Mouse (Mus musculus) lung, embryonic 16.5 days (tissue): ENCODE results near the gene Gpr33. TPM values are rescaled to one million over a fixed set of nuclear protein-coding genes. Genes with fewer than 3 reads are reported as not detected.
A peak's percentile ranks its signal among the peaks of the same experiment; 100 is the strongest.

ENCODE experiments used
- ATAC-seq: fragments of 200-750 bp; cut with Nextera tagmentation; 2 replicates; pipeline ENCODE4 v1.8.0; 2017; ENCODE audit warnings: low read depth, mild to moderate bottlenecking, moderate library complexity
- H3K27ac ChIP-seq: fragments of 300-500 bp; sonication (generic); 2 replicates; pipeline ENCODE4 v1.5.1; 2014; ENCODE audit warnings: mild to moderate bottlenecking, control low read depth, low read length
- H3K27me3 ChIP-seq: fragments of 300-500 bp; sonication (generic); 2 replicates; pipeline ENCODE4 v1.6.1; 2014; ENCODE audit warnings: low read depth, low read length, mixed read lengths; ENCODE audit not compliant: control insufficient read depth, insufficient read depth
- H3K36me3 ChIP-seq: fragments of 300-500 bp; sonication (generic); 2 replicates; pipeline ENCODE4 v1.6.1; 2014; ENCODE audit warnings: low read length; ENCODE audit not compliant: control insufficient read depth, insufficient read depth
- H3K4me1 ChIP-seq: fragments of 300-500 bp; sonication (generic); replicated peaks from 2 replicates; pipeline ENCODE4 v1.6.1; 2014; ENCODE audit warnings: low read length, mixed read lengths; ENCODE audit not compliant: control insufficient read depth, insufficient read depth
- H3K4me2 ChIP-seq: fragments of 300-500 bp; sonication (generic); 2 replicates; pipeline ENCODE4 v1.6.1; 2014; ENCODE audit warnings: low read depth, low read length, control low read depth
- H3K4me3 ChIP-seq: fragments of 300-500 bp; sonication (generic); 2 replicates; pipeline ENCODE4 v1.5.1; 2014; ENCODE audit warnings: mild to moderate bottlenecking, low read length, control low read depth
- H3K9ac ChIP-seq: fragments of 300-500 bp; sonication (generic); 2 replicates; pipeline ENCODE4 v1.6.1; 2014; ENCODE audit warnings: low read length, control low read depth
- H3K9me3 ChIP-seq: fragments of 300-500 bp; sonication (generic); 2 replicates; pipeline ENCODE4 v1.6.1; 2016; ENCODE audit warnings: low read length; ENCODE audit not compliant: control insufficient read depth
- WGBS: fragments of 180-500 bp; shearing (Covaris S2); extraction: QIAGEN DNeasy Blood & Tissue Kit; methylation state at CpG from one replicate; pipeline ENCODE4 v1.1.7; 2014; 5-methylcytosine and 5-hydroxymethylcytosine counted together
- polyA plus RNA-seq: library from polyadenylated mRNA; unstranded; fragments of >200 nt; fragmentation: Nextera tagmentation; extraction: Ambion mirVana; gene quantifications from 2 replicates; pipeline ENCODE4 v1.2.1, GENCODE M21; 2015

Gene Gpr33
- not detected in 2 replicates for polyA plus RNA-seq

DNA sequence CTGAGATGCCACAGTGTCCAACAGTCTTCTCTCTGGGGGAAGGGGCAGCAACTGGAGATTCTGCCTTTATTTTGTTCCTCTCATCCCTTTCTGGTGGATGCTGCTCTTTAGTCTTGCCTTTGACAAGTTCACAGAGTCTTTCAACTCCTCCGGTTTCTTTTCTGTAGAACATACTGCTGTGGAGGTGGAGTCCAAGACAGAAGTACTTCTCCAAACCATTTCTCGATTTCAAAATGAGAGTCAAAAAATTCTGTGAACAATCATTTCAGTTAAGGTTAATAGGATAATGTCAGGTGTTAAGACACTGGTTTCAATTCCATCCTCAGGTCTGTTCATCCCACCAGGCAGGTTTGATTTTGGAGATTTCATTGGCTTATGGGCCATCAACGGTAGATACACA lies at the start of gene Gpr33:
Gpr33 (minus strand) TSS at position 101 of the 400 bp plus-strand sequence.
- ATAC-seq = no peak
- Histone ChIP-seq H3K27ac (no peak within 1 kb of the TSS), H3K27me3 (no peaks in the 10 kb centered on the region), H3K4me2 (no peak within 1 kb of the TSS), H3K9ac (no peak within 1 kb of the TSS), H3K4me1 (no peaks in the 10 kb centered on the region), H3K9me3 (no peaks in the 10 kb centered on the region), H3K36me3 (no peaks in the 10 kb centered on the region), H3K4me3 (no peak within 1 kb of the TSS)
- WGBS = 87% methylated on average over 3 of the region's 3 CpGs

DNA sequence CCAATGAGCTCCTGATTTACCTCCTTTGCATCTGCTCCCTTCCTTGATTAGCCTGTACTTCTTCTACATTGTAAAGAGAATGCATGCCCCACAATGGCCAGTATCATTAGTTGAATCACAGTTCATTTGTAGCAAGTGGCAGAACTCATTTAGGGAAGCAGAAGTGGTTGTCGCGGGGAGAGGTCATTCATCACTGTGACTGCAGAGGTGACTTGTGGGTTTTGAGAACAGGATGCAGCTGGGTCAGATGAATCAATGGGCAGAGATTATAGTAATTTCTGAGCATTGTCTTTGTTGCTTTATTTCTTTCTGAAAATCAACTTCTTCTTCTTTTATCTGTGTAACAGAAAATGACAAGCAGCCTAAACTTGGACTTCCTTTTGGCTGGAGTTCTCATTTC lies 21.5 kb upstream of the Gpr33 start:
- WGBS = 35% methylated on average over 2 of the region's 2 CpGs
- no peak for ATAC-seq

DNA sequence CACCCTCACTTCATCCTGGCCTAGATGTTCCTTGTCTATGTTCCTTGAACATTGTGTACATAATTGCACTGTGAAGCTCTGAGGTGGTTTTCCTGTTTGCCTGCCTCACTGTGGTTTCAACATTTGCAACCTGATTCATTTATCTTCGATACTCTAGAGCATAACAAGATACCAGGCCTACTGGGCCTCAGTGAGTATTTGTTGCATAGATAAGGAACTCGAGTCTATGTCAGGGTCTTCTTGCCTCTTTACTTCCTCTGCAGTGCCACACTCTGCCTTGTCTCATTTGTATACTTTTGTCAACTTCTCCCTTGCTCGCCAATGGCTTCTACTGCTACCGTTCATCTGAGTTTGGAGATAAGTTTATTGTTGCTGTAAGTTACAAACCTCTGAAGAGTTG lies 18.5 kb upstream of the Gpr33 start:
- H3K27ac ChIP-seq = no peak overlapping the region
- H3K36me3 ChIP-seq = no peaks in the 10 kb centered on the region
- no peak overlapping the region for H3K9ac ChIP-seq
- ATAC-seq = no peak
- H3K9me3 ChIP-seq = no peaks in the 10 kb centered on the region; the same call in 1 of the 2 replicates
- H3K4me3 ChIP-seq = no peak overlapping the region
- H3K4me2 ChIP-seq = no peak overlapping the region
- 67% methylated on average over 4 of the region's 4 CpGs for WGBS
- H3K4me1 ChIP-seq = no peaks in the 10 kb centered on the region
- H3K27me3 ChIP-seq = no peaks in the 10 kb centered on the region

More for the DNA sequence above, 21.5 kb upstream of the Gpr33 start:
- Histone ChIP-seq H3K4me1 (no peaks in the 10 kb centered on the region), H3K27me3 (no peaks in the 10 kb centered on the region), H3K36me3 (no peaks in the 10 kb centered on the region), H3K4me3 (no peak overlapping the region), H3K4me2 (no peak overlapping the region), H3K27ac (no peak overlapping the region), H3K9ac (no peak overlapping the region), H3K9me3 (no peaks in the 10 kb centered on the region)

DNA sequence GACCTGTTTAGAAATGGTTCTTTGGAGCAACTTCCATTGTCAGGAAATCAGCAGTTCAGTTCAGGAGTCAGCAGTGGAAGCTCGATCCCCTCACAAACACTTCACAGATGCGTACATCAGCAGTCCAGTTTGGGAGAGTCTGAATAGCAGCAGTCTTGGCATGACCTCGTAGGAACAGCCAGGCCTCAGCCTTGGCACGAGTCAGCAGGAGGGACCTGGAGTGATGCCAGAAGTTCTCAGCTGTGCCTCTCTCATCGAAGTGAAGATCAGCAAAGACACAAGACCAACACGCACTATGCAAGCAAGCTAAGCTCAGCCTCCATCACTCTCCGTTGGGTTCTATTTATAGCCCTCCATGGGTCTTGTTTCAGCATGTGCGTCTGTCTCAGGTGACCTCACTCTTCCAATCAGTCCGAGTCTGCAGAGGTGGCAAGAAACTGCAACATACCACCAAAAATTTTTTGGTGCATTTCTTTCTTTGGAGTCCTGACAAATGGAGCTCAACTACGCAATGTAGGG lies 15.0 kb upstream of the Gpr33 start:
- Histone ChIP-seq H3K36me3 (no peaks in the 10 kb centered on the region), H3K27ac (no peak overlapping the region), H3K4me3 (no peak overlapping the region), H3K27me3 (no peaks in the 10 kb centered on the region), H3K4me1 (no peaks in the 10 kb centered on the region), H3K9me3 (no peaks in the 10 kb centered on the region; the same call in 1 of the 2 replicates), H3K4me2 (no peak overlapping the region), H3K9ac (no peak overlapping the region)
- peak; percentile 38 for ATAC-seq
- 37% methylated on average over 10 of the region's 10 CpGs for WGBS

DNA sequence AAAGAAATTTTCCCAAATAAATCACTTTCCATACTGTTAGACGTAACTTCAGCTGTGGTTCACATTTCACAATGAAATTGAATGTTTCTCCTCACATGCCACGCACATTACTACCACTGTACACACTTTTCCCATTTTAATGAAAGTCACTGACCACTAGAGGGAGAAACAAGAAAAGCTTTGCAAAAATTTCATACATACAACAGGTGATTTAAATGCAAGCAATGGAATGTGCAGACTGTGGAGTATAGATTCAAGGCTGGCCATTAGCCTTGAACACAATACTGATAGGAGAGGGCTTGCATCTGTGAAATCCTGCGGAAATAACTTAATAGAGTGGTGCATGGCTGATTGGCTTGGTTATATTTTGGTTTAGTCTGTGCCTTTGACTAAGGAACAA lies 10.5 kb upstream of the Gpr33 start:
- no peak overlapping the region for H3K4me2 ChIP-seq
- no peak overlapping the region for H3K9ac ChIP-seq
- no peak overlapping the region for H3K4me3 ChIP-seq
- H3K4me1 ChIP-seq = no peaks in the 10 kb centered on the region
- H3K9me3 ChIP-seq = no peaks in the 10 kb centered on the region; the same call in 1 of the 2 replicates
- no peak overlapping the region for H3K27ac ChIP-seq
- H3K27me3 ChIP-seq = no peaks in the 10 kb centered on the region
- ATAC-seq = no peak
- WGBS = 41% methylated on average over 3 of the region's 3 CpGs
- H3K36me3 ChIP-seq = no peaks in the 10 kb centered on the region

DNA sequence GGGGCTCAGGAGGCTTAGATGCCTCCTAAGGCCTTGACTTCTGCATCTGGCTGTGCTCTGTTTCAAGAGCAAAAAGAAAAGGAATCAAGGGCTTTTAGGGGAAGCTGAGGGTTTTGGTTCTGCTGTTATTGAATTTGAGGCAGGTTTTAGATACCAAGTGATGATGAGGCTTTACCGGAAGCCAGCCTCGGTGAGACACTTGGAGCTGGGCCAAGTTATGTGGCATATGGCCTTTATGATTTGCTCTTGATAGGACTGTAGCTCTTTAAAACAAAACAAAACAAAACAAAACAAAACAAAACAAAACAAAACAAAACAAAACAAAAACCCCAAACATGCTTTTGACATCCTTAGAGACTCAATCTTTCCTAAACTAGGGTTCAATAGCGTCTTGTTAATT lies 7.1 kb upstream of the Gpr33 start:
- Histone ChIP-seq H3K27me3 (no peaks in the 10 kb centered on the region), H3K4me3 (no peak overlapping the region), H3K4me1 (no peaks in the 10 kb centered on the region), H3K36me3 (no peaks in the 10 kb centered on the region), H3K27ac (no peak overlapping the region), H3K9me3 (no peaks in the 10 kb centered on the region), H3K9ac (no peak overlapping the region), H3K4me2 (no peak overlapping the region)
- WGBS = 69% methylated on average over 3 of the region's 3 CpGs
- no peak for ATAC-seq

DNA sequence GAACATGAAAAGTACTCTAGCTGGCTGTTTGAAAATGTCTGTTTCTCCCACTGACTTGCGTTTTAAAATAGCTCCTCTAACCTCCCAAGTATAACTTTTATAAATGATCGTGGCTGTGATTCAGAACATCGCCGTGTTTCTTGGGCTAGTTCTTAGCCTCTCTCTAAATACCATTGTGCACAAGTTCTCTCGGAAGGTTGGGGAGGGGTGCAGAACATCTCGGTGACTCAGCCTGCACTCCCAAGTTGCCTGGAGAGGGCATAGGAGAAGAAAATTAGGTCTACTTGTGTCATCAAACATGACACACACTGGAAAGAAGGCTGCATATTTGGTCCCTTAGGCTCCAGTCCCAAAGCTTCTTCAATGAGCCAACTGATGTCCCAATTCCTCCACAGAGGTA lies 4.4 kb upstream of the Gpr33 start:
- Histone ChIP-seq H3K9me3 (no peaks in the 10 kb centered on the region), H3K36me3 (no peaks in the 10 kb centered on the region), H3K4me1 (no peaks in the 10 kb centered on the region), H3K27ac (no peak overlapping the region), H3K4me2 (no peak overlapping the region), H3K4me3 (no peak overlapping the region), H3K9ac (no peak overlapping the region), H3K27me3 (no peaks in the 10 kb centered on the region)
- 78% methylated on average over 6 of the region's 6 CpGs for WGBS
- no peak for ATAC-seq

DNA sequence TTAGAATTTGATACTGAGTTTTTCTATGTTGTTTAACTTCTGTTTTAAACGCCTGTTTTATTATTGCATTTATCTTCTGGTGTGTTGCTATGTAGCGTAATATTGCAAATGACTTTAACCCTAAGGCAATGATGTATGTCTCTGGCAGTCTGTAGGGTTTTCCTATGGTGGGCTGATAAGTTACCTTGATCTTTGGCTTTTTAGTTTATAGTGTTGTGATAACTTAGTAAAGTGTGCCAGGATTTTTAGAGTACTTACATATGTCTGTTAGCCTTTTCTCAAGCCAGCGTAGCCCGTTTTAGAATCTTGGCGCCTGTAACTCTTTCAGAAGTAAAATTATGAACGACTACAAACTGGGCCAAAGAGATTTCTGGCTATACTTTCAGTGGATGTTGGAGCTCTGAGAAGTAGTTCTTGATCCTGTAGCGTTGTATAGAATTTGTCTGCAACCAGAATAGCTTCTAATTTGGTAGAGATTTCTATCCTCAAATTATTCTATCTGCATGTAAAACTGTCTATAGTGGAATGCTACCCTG lies 13.3 kb downstream of the Gpr33 start:
- Histone ChIP-seq H3K9ac (no peak overlapping the region), H3K4me1 (no peaks in the 10 kb centered on the region; the same call in 1 of the 2 replicates), H3K4me2 (peak overlapping the region; percentile 28; the same call in 1 of the 2 replicates), H3K9me3 (no peaks in the 10 kb centered on the region), H3K27me3 (no peaks in the 10 kb centered on the region), H3K4me3 (no peak overlapping the region), H3K36me3 (no peaks in the 10 kb centered on the region), H3K27ac (peak overlapping the region; percentile 19; the same call in 1 of the 2 replicates)
- peak; percentile 76 for ATAC-seq
- 46% methylated on average over 7 of the region's 7 CpGs for WGBS

DNA sequence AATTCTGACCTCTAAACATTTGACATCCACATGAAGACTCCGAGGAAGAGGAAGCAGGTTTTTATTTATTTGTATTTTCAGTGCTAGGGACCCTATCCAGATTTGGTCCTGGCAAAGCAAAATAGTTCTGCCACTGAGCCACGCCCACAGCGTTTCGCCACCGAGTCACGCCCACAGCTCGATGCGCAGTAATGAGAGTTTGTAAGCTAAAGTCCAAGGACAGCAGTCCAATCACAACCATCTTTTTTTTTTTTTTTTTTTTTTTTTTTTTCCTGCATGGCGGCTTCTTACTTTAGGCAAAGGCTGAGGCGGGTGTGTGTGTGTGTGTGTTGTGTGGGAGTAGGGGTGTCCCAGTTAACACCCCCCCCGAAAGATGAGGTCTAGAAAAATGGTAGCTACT lies 13.8 kb downstream of the Gpr33 start:
- no peaks in the 10 kb centered on the region for H3K36me3 ChIP-seq
- peak overlapping the region; percentile 28 for H3K4me2 ChIP-seq
- peak overlapping the region; percentile 19; the same call in 1 of the 2 replicates for H3K27ac ChIP-seq
- H3K9ac ChIP-seq = no peak overlapping the region
- ATAC-seq = peak; percentile 56
- H3K9me3 ChIP-seq = no peaks in the 10 kb centered on the region
- H3K27me3 ChIP-seq = no peaks in the 10 kb centered on the region
- H3K4me1 ChIP-seq = no peaks in the 10 kb centered on the region; the same call in 1 of the 2 replicates
- no peak overlapping the region for H3K4me3 ChIP-seq
- 51% methylated on average over 11 of the region's 11 CpGs for WGBS
